Mouse (Mus musculus) midbrain, embryonic 16.5 days (tissue): ENCODE data around the gene Gm17604. TPM values are rescaled to one million over a fixed set of nuclear protein-coding genes. Genes with fewer than 3 reads are reported as not detected.

ENCODE experiments used
- polyA plus RNA-seq: library from polyadenylated mRNA; unstranded; fragments of >200 nt; fragmentation: Nextera tagmentation; extraction: Ambion mirVana; gene quantifications from 2 replicates; pipeline ENCODE4 v1.2.1, GENCODE M21; 2015

Gm17604 gene
- polyA plus RNA-seq, 1 experiment from 2014 or later, result not detected

Other genes with a start within 250 kb of the Gm17604 start
- 13.4 and 13.9 TPM in 2 replicates for gene Mospd2, start 24.5 kb downstream of the Gm17604 start, polyA plus RNA-seq
- gene Fancb, start 24.2 kb downstream of the Gm17604 start, polyA plus RNA-seq, result 2.2 and 3.0 TPM in 2 replicates